Mouse (Mus musculus) testis, adult 10 weeks (tissue): Measurements from ENCODE around the gene Olfr284. TPM values are rescaled to one million over a fixed set of nuclear protein-coding genes. Genes with fewer than 3 reads are reported as not detected.

ENCODE experiments used
- polyA plus RNA-seq: library from polyadenylated mRNA; stranded (reverse); fragments of 350-450 nt; fragmentation: Illumina TruSeq; extraction: RNeasy Lipid Tissue Mini Kit (QIAGEN cat#74804); gene quantifications from one replicate; pipeline ENCODE4 v1.2.3, GENCODE M21; 2014; ENCODE audit warnings: low read depth, low replicate concordance

Gene Olfr284
- polyA plus RNA-seq: not detected

DNA sequence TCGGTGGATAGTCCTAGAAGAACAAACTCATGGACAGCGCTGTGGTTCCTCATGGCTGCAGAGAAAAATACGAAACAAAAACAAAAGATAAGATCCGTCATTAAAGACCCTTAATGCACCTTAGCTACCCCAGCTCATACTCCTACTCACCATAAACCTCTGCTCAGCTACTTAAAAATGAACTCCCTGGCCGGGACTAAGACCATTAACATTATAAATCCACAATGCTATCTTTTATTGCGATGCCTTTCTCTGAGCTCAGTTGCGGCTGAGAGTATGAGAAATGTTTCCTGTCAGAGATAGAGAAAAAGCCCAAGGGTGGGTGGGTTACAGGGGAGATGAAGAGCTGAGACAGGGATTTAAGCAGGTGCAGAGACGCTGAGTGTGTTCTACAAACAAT lies at the start of gene Olfr284:
Olfr284 (minus strand) TSS at position 101 of the 400 bp plus-strand sequence.

DNA sequence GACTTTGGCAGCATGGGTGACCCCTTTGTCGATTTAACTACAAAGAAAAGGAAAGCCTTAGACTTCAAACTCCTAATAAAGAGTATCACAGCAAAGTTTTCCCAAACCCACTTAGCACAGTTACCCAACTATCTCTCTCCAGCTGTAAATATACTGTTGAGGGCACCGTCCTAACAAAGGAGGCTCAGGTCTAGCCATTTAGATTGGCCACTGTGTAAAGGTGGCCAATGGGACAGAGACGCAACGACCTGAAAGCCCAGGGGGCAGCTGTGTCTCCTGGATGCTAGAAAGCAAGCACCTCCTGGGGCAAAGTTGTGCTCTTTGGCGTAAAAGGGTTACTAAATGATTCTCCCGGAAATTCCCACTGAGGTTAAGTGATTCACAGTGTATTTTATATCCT lies 40.1 kb upstream of the Olfr284 start, which contains the start of gene Olfr283:
Olfr283 (minus strand) TSS at position 101 of the 400 bp plus-strand sequence.

GRCm38 (mm10) chr15:98317177-98317724 lies 23.5 kb downstream of the Olfr284 start, which contains the start of gene Olfr285:
Olfr285 (minus strand) TSS chr15:98317353.

GRCm38 (mm10) chr15:98295628-98296551 lies 44.9 kb downstream of the Olfr284 start, which contains the start of gene Zfp641:
Zfp641 (minus strand) TSS chr15:98296161.

Other genes with a start within 250 kb of the Olfr284 start
- gene Pfkm, start 248.4 kb downstream of the Olfr284 start, polyA plus RNA-seq: 23.1 TPM
- gene Senp1, start 247.2 kb downstream of the Olfr284 start, polyA plus RNA-seq: 111 TPM
- 33.6 TPM for gene Asb8, start 175.4 kb downstream of the Olfr284 start, polyA plus RNA-seq
- 2.3 TPM for gene Ccdc184, start 173.8 kb downstream of the Olfr284 start, polyA plus RNA-seq
- not detected for gene Olfr288, start 145.4 kb downstream of the Olfr284 start, polyA plus RNA-seq
- gene Gm44579, start 120.0 kb downstream of the Olfr284 start, polyA plus RNA-seq: not detected
- gene Olfr287, start 119.9 kb downstream of the Olfr284 start, polyA plus RNA-seq: not detected
- not detected for gene Olfr286, start 106.5 kb downstream of the Olfr284 start, polyA plus RNA-seq
- 79.5 TPM for gene H1fnt, start 83.7 kb downstream of the Olfr284 start, polyA plus RNA-seq
- 0.67 TPM for gene Zfp641, start 44.8 kb downstream of the Olfr284 start, polyA plus RNA-seq
- gene Olfr285, start 23.6 kb downstream of the Olfr284 start, polyA plus RNA-seq: not detected
- gene Olfr283, start 40.0 kb upstream of the Olfr284 start, polyA plus RNA-seq: not detected
- gene Olfr282, start 90.2 kb upstream of the Olfr284 start, polyA plus RNA-seq: not detected
- not detected for gene Olfr281, start 111.6 kb upstream of the Olfr284 start, polyA plus RNA-seq
- not detected for gene OR5BS1P, start 128.9 kb upstream of the Olfr284 start, polyA plus RNA-seq
- not detected for gene Lalba, start 141.7 kb upstream of the Olfr284 start, polyA plus RNA-seq
- gene Olfr279, start 151.4 kb upstream of the Olfr284 start, polyA plus RNA-seq: not detected
- gene Kansl2, start 193.3 kb upstream of the Olfr284 start, polyA plus RNA-seq: 23.9 TPM
- 50.1 TPM for gene Ccnt1, start 229.9 kb upstream of the Olfr284 start, polyA plus RNA-seq
- gene 4930415O20Rik, start 230.0 kb upstream of the Olfr284 start, polyA plus RNA-seq: 141 TPM